Mouse (Mus musculus): ENCODE data around the gene Rnft2. TPM values are rescaled to one million over a fixed set of nuclear protein-coding genes. Genes with fewer than 3 reads are reported as not detected.

Gene Rnft2
- total RNA-seq (2017), result 0.05 TPM in 1 of 2 replicates, not detected in the other

DNA sequence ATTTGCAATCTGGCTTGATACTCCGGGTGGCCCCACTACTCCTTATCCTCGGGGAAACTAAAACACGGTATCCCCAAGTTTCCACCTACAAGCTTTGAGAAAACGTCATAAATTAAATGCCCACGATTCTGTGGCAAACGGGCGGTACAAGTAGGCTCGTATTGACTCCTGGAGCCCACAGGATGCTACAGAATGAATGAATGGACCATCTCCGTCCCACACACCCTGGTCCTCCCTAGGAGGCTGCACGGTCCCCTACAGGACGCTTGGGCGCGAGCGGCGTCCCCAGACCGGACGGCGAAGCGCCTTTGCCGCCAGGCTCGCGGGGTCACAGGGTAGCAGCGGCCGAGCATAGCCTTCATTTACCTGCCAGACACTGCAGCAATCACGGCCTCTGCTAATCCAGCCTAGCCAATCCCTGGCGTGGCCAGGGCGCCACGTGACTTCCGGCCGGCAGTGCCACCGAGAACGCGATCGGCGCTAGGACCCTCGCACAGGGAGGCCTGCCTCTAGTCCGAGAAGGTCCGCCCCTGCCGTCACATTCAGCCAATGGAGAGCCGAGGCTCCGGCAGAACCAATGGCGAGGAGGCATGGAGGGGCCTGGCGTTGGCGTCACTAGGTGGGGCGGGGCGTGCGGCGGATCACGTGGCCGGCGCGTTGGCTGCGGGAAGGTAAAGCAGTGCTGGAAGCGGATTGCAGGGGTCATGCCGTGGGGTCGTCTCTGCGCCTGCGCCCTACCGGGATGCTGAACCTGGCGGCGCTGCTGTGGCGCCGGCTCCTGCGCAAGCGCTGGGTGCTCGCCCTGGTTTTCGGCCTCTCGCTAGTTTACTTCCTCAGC lies at the start of gene Rnft2, which contains the start of gene 2410131K14Rik:
Gene Rnft2 (minus strand): TSS at position 511 of the 838 bp plus-strand sequence.
Gene 2410131K14Rik (plus strand): TSS at position 622 of the 838 bp plus-strand sequence.
- ATAC-seq (replicated peaks; ENCODE audit: low read depth, poor library complexity, severe bottlenecking), result peak; percentile 100

DNA sequence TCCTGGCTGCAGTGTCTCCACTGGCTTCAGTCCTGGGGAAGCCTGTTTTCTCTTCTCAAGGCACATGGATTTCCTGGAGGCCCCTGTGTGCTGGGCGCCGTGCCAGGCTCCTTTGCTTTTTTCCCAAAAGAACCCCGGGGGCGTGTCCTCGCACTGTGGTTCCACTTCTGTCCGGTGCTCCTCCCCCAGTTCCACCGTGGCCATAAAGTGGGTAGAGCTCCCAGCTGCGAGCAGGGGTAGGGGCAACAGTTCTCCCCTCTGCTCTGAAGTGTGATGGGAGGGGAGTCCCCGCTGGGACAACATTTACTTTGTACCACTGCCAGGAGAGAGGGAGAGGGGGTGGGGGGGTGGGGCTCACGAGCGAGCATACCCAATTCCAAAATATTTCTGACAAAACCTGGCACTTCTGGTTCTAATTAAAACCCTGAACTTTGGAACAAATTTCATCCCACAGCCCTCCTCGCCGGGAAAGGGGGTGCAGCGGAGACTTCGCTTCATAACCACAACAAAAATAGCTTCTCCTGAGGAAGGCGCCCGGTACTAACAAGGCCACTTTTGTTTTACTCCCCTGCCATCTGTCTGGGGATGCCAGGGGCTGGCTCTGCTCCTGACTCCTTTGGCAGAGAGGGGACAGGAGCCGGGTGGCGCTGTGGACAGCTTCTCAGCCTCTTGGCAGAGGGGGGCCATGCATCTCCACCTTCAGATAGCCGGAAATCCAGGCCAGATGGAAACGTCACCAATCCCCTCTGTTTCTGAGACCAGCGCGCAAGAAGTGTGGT lies 49.4 kb upstream of the Rnft2 start:
- ATAC-seq (replicated peaks; ENCODE audit: low read depth, poor library complexity, severe bottlenecking), result peak; percentile 58; the same call in 1 of the 2 replicates

DNA sequence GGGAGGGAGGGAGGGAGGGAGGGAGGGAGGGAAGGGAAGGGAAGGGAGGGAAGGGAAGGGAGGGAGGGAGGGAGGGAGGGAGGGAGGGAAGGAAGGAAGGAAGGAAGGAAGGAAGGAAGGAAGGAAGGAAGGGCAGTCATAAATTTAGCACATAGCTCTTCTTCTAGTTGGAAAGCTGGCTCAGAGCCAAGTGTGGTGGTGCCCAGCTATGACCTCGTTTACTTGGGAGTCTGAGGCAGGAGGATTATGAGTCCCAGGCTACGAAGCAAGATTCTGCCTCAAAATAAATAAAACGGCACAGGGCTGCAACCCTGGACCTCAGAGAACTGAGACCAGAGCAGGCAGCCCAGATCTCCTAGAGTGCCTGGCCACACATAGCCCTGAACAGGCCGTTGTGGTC lies 47.6 kb upstream of the Rnft2 start:
- no peak for ATAC-seq (replicated peaks; ENCODE audit: low read depth, poor library complexity, severe bottlenecking)

- ATAC-seq (replicated peaks; ENCODE audit: low read depth, poor library complexity, severe bottlenecking), result no peak
These were observed 46.5 kb upstream of the Rnft2 start for GRCm38 (mm10) chr5:118291453-118291852.

- no peak for ATAC-seq (replicated peaks; ENCODE audit: low read depth, poor library complexity, severe bottlenecking)
These were observed 33.0 kb upstream of the Rnft2 start for GRCm38 (mm10) chr5:118277741-118278495.

- no peak for ATAC-seq (replicated peaks; ENCODE audit: low read depth, poor library complexity, severe bottlenecking)
These were observed 31.8 kb upstream of the Rnft2 start for GRCm38 (mm10) chr5:118276711-118277110.

DNA sequence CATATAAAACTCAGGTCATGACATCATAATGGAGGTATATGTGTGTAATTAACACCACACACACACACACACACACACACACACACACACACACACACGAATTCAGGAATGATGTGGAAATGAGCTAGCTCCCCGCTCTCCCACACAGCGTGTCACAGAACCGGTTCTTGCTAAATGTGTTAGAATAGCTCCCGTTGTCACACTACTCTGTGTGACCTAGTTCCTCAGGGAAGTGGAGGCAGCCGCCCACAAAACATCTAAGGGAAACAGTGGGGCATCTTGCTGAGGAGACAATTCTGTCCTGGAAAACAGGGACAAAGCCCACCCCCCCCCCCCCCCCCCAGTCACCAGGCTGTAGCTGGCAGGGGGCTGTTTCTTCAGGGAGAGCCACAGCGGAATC lies 31.4 kb upstream of the Rnft2 start:
- ATAC-seq (replicated peaks; ENCODE audit: low read depth, poor library complexity, severe bottlenecking), result no peak

GRCm38 (mm10) chr5:118274546-118274945 lies 29.6 kb upstream of the Rnft2 start:
- ATAC-seq (replicated peaks; ENCODE audit: low read depth, poor library complexity, severe bottlenecking), result no peak

DNA sequence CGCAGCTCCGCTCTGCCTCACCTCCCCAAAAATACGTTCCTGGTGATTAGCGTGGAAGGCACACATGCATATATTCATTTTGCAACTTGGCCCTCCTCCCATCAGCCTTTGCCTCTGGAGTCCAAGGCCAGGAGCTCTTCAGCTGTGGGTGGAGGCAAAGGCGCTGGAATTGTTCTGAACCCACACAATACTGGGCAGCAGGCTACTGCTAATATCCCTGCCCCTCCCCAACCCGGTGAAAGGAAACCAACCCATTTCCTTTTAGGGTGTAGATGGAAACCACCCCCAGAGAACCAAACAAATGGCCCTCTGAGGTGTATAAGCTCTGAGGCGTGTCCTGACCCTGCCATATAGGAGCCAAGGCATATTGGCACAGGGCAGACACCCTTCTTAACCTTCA lies 28.5 kb upstream of the Rnft2 start:
- ATAC-seq (replicated peaks; ENCODE audit: low read depth, poor library complexity, severe bottlenecking), result no peak

DNA sequence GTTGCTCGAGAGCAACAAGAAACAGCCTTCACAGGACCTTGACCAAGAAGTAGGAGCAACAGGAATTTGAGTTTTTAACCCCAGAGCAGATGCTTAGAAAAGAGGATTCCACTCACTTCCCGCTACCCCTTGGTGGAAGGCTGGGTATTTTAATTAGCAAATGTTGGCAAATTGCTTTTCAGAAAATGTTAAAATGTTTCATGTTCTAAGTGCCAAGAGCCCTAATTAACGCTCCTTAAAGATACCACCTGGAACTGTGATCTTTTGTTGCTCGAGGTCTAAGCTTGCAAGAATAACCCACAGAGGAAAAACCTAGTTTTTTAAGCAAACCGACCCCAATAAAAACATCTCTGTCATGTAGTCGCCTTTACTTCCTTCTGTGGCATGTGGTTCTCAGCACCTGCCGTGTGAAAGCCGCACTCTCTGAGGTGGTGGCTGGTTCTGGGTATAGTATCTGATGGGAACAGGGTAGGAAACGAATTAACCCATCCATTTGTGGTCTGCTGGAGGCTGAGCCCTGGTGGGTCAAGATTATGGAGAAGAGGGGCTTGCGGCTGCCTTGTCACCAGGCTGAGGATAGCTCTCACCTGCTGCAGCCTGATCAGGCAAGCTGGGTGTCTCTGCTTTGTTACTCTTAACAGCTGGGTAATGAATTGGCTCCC lies 26.7 kb upstream of the Rnft2 start:
- peak; percentile 57 for ATAC-seq (replicated peaks; ENCODE audit: low read depth, poor library complexity, severe bottlenecking)

- ATAC-seq (replicated peaks; ENCODE audit: low read depth, poor library complexity, severe bottlenecking), result peak; percentile 87
These were observed 24.1 kb upstream of the Rnft2 start for GRCm38 (mm10) chr5:118268987-118269386.

GRCm38 (mm10) chr5:118266309-118266708 lies 21.4 kb upstream of the Rnft2 start:
- ATAC-seq (replicated peaks; ENCODE audit: low read depth, poor library complexity, severe bottlenecking), result no peak

DNA sequence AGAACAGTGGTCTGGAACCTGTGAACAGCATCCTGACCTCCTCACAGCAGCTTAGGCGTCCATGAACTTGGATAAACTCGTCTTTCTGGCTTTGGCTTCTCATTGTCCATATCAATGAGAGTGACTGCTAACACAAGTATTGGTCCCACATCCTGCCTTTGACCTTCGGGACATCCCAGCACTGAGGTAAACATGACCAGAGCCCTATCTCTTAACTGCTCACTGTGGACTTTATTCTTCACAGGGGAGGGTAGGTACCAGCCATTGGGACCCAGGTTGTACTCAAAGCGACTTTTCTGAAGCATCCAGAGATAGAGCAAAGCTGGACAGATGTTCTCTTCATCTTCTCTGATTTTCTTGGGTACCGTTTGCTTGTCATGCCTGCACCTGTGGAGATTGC lies 20.4 kb upstream of the Rnft2 start:
- ATAC-seq (replicated peaks; ENCODE audit: low read depth, poor library complexity, severe bottlenecking), result no peak

DNA sequence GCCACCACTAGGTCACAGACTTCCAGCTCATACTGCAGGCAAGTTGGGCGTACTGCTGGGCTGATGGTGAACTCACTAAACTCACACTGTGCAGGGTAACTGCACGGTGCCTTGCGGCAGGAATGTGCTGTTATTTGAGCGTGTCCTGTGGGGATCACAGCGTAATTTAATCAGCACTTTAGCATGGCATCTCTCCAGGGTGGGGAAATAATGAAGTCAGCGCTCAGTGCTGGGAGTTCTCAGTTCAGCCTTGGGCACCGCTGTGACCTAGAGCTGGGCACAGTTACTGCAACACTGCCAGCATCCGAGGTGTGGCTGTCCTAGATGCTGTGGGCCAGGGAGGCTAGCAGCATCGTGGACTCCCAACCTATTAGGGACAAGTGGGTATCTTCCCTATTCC lies 19.4 kb upstream of the Rnft2 start:
- ATAC-seq (replicated peaks; ENCODE audit: low read depth, poor library complexity, severe bottlenecking), result no peak

DNA sequence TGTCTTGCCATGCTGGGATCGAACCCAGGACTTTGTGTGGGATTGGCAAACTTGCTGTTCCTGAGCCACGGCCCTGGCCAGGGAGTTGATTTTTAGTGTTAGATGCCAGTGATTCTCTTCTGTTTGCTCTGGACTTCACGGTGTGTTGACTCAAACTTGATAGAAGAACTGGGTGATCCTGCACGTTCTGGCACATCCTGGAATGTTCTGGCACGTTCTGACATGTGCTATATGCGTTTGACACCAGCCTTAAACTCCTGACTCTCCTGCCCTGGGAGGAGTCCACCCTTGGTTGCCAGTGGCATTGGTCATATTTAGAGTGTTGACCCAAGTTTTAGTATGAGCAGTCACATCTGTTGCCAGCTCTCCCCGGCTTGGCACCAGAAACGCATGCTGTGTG lies 17.5 kb upstream of the Rnft2 start:
- ATAC-seq (replicated peaks; ENCODE audit: low read depth, poor library complexity, severe bottlenecking), result no peak

DNA sequence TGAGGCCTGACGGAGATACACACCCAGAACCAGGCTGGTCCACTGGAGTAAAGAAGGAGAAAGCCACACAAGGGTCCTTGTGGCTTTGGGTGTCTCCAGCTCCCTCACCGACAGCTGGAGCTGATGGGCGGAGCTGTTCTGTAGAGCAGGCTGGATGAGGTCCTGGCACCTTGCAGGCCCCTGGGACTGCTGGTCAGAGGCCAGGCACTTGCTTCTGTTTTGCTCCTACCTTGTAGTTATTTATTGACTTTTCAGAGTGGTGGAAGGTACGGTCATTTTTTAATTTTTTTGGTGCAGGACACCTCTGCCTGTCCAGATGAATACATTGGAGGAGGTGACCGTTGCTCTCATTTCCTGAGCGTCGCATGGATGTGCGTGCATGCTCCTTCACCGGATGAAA lies 16.3 kb upstream of the Rnft2 start:
- ATAC-seq (replicated peaks; ENCODE audit: low read depth, poor library complexity, severe bottlenecking), result no peak

GRCm38 (mm10) chr5:118260642-118261041 lies 15.7 kb upstream of the Rnft2 start:
- no peak for ATAC-seq (replicated peaks; ENCODE audit: low read depth, poor library complexity, severe bottlenecking)

DNA sequence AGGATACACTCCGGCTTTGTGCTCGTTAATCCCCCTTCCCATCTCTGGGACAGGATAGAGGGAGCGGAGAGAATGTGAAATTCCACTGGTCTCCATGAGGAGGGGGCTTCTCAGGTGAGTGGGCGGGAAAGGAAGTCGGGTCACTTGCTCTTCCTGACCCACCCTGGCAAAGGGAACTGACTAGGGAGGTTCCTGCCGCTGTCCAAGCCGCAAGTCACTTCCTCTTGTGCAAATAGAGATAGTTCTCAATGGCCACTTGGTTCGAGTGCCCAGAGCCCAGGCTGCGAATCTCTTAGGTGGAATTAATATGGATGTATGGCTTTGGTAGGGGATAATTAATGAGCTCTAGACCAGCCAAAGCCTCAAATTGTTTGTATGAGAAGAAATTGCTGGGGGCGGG lies 15.1 kb upstream of the Rnft2 start:
- ATAC-seq (replicated peaks; ENCODE audit: low read depth, poor library complexity, severe bottlenecking), result peak; percentile 37

GRCm38 (mm10) chr5:118259636-118260035 lies 14.7 kb upstream of the Rnft2 start:
- ATAC-seq (replicated peaks; ENCODE audit: low read depth, poor library complexity, severe bottlenecking), result peak; percentile 53

DNA sequence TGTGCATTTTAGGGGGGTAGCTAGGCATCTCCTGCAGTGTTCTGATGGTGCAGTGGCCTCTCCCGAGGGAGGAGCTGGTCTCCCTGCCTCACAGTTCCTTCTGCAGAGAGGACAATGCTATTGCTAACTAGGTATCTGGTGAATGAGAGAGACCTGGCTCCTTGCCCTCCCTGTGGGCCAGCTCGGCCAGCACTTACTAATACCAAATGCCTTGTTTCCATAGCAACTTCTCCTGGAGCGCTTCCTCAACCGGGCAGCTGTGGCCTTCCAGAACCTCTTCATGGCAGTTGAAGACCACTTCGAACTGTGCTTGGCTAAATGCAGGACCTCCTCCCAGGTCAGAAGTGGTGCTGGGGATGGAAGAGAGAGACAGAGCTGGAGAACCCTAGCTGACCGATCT lies 14.2 kb upstream of the Rnft2 start:
- ATAC-seq (replicated peaks; ENCODE audit: low read depth, poor library complexity, severe bottlenecking), result no peak
